Mouse (Mus musculus): ENCODE measurements at regions not wholly inside any gene's neighbourhood (a gene's known extent, or its start where the extent isn't known, plus 50 kb on each side); places are given as distances from the start of the nearest gene placed in this dataset.

DNA sequence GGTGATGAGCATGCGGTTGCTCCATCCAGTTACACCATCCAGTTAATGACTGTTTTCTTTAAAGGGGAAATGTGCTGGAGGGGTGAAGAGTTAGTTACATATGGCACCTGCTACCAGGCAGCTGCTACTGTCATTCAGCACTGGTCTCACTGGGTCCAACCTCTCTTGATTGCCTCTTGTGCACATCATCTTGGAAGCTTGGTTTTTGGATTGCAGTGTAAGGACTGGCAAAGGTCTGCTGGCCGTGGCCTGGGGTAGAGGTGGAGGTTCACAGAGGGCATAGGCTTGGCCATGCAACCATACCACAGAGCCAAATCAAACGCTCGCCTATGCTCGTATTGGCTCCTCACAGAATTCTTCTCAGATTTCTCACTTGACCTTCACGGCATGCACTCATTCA is 75.1 kb upstream of the Serp2 start:
- TF ChIP-seq CTCF (IDR thresholded peaks at IDR 0.05) (no peak), EP300 (IDR thresholded peaks at IDR 0.05) (no peak)
